Mouse (Mus musculus): ENCODE data around the gene Evl. TPM values are rescaled to one million over a fixed set of nuclear protein-coding genes. Genes with fewer than 3 reads are reported as not detected.
"Not testable (repeated sequence)": the region's sequence is repeated elsewhere in the genome, so short reads cannot be mapped to it uniquely, and the experiment has no call there.

Gene Evl
- polyA plus RNA-seq, 1 experiment from 2014 or later = 65.6 TPM

GRCm38 (mm10) chr12:108709386-108709785 is 154.9 kb downstream of the Evl start:
- Histone ChIP-seq H3K27ac (no peak overlapping the region), H3K9ac (no peak overlapping the region), H3K27me3 (peaks cover 11% of the 10 kb centered on the region), H3K9me3 (no peaks in the 10 kb centered on the region), H3K4me1 (no peaks in the 10 kb centered on the region), H3K4me2 (replicated peaks) (no peak overlapping the region), H3K4me3 (no peak overlapping the region), H3K36me3 (no peaks in the 10 kb centered on the region)
- ATAC-seq (ENCODE audit: low FRiP score, low read depth) = no peak
- WGBS = 84% methylated on average over 6 of the region's 6 CpGs

DNA sequence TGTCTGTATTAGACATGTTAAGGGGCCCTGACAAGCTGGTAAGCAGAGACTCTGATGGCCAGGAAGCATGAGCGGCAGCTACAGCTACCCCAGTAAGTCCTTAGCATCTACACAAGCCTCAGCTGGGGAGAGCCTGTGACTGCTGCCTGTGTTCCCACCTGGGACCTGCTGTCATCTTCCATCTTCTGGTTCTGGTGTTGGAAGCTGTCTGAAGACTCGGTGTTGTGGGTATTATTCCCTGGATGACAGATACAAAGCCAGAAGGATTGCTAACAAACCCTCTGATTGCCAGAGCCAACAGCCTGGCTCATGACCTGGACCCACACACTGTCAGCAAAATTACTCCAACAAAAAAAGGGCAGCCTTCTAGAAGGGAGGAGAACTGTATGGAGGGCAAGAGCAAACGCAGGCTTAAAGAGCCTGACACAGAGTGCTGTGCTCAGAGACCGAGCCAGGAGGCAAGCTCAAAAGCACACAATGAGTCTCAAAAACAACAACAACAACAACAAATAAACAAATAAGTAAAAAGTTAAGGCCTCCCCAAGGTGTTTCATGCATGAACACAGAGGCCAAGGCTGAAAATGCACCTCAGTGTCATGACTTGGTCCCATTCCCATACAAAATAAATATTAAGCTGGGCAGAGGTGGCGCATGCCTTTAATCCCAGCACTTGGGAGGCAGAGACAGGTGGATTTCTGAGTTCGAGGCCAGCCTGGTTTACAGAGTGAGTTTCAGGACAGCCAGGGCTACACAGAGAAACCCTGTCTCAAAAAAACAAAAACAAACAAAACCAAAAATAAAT is 155.6 kb downstream of the Evl start:
- Histone ChIP-seq H3K4me1 (no peaks in the 10 kb centered on the region), H3K9me3 (no peaks in the 10 kb centered on the region), H3K36me3 (no peaks in the 10 kb centered on the region), H3K9ac (no peak overlapping the region), H3K4me2 (replicated peaks) (no peak overlapping the region), H3K27ac (no peak overlapping the region), H3K27me3 (0 out of 2 replicates have a peak, but pooled peaks cover 3% of the 10 kb centered on the region), H3K4me3 (no peak overlapping the region)
- no peak for ATAC-seq (ENCODE audit: low FRiP score, low read depth)
- WGBS = 85% methylated on average over 6 of the region's 6 CpGs

- Histone ChIP-seq H3K27ac (no peak overlapping the region), H3K4me2 (replicated peaks) (no peak overlapping the region), H3K4me3 (no peak overlapping the region), H3K27me3 (no peaks in the 10 kb centered on the region), H3K4me1 (no peaks in the 10 kb centered on the region), H3K9ac (no peak overlapping the region), H3K36me3 (no peaks in the 10 kb centered on the region), H3K9me3 (no peaks in the 10 kb centered on the region)
- WGBS = 84% methylated on average over 9 of the region's 9 CpGs
- ATAC-seq (ENCODE audit: low FRiP score, low read depth) = no peak
Observed at GRCm38 (mm10) chr12:108710861-108711615, 156.5 kb downstream of the Evl start.

DNA sequence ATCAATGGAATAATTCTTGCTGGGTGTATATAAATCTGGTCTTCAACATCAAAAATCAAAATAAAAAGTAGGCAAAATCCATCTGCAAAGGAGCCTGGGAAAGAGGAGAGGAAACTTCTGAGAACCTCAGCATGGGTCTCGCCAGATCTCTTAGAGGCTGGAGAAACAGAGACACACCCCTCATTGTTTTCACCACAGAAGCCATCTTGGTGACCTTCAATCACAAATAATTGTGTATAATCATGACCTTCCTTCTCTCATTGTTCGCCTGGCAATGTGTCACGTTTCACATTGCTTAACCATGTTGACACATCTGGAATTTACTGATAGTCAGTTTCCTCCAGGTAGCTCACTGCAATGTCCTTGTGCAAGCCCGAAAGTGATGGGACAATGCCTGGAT is 158.0 kb downstream of the Evl start:
- Histone ChIP-seq H3K4me2 (replicated peaks) (no peak overlapping the region), H3K36me3 (no peaks in the 10 kb centered on the region), H3K27me3 (no peaks in the 10 kb centered on the region), H3K9me3 (no peaks in the 10 kb centered on the region), H3K4me1 (no peaks in the 10 kb centered on the region), H3K4me3 (no peak overlapping the region), H3K9ac (no peak overlapping the region), H3K27ac (no peak overlapping the region)
- WGBS = 82% methylated on average over 4 of the region's 4 CpGs
- no peak for ATAC-seq (ENCODE audit: low FRiP score, low read depth)

DNA sequence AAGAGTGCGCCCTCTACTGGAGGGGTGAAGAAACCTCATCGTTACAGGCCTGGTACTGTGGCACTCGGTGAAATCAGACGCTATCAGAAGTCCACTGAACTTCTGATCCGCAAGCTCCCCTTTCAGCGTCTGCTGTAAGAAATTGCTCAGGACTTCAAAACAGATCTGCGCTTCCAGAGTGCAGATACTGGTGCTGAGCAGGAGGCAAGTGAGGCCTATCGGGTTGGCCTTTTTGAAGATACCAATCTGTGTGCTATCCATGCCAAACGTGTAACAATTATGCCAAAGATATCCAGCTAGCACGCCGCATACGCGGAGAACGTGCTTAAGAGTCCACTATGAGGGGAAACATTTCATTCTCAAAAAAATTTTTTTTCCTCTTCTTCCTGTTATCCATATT is 159.5 kb downstream of the Evl start:
- ATAC-seq (ENCODE audit: low FRiP score, low read depth) = not testable (repeated sequence)
- WGBS = 91% methylated on average over 14 of the region's 14 CpGs

GRCm38 (mm10) chr12:108715854-108716253 is 161.3 kb downstream of the Evl start:
- H3K27me3 ChIP-seq = no peaks in the 10 kb centered on the region
- H3K27ac ChIP-seq = no peak overlapping the region
- H3K4me3 ChIP-seq = no peak overlapping the region
- H3K9ac ChIP-seq = no peak overlapping the region
- H3K4me1 ChIP-seq = no peaks in the 10 kb centered on the region
- no peaks in the 10 kb centered on the region for H3K9me3 ChIP-seq
- H3K4me2 ChIP-seq (replicated peaks) = no peak overlapping the region
- 81% methylated on average over 5 of the region's 5 CpGs for WGBS
- no peaks in the 10 kb centered on the region for H3K36me3 ChIP-seq
- no peak for ATAC-seq (ENCODE audit: low FRiP score, low read depth)

More for the DNA sequence above, 159.5 kb downstream of the Evl start:
- H3K4me3 ChIP-seq; H3K27me3 ChIP-seq; H3K4me2 ChIP-seq (replicated peaks); H3K4me1 ChIP-seq; H3K9me3 ChIP-seq; H3K36me3 ChIP-seq; H3K9ac ChIP-seq; H3K27ac ChIP-seq: not testable (repeated sequence)

DNA sequence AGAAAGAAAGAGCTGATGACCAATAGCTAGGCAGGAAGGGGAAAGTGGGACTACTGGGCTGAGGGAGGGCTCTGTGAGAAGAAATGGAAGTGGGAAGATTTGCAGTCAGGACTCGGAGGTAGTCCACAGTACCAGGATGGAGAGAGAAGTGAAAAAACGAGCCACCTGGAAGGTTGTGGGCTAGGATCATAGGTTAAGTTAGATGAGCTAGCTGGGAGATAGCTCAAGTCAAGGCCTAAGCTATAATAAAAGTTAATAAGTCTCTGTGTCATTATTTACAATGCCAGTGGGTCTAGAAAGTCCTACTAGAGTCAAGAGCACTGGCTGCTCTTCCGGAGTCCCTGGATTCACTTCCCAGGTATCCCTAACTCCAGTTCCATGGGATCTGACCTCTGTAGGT is 164.0 kb downstream of the Evl start:
- H3K9me3 ChIP-seq = no peaks in the 10 kb centered on the region
- no peak for ATAC-seq (ENCODE audit: low FRiP score, low read depth)
- H3K4me2 ChIP-seq (replicated peaks) = no peak overlapping the region
- no peaks in the 10 kb centered on the region for H3K36me3 ChIP-seq
- no peaks in the 10 kb centered on the region for H3K4me1 ChIP-seq
- WGBS = 87% methylated on average over 3 of the region's 3 CpGs
- H3K27ac ChIP-seq = no peak overlapping the region
- no peak overlapping the region for H3K9ac ChIP-seq
- no peak overlapping the region for H3K4me3 ChIP-seq
- no peaks in the 10 kb centered on the region for H3K27me3 ChIP-seq

- Histone ChIP-seq H3K36me3 (no peaks in the 10 kb centered on the region), H3K4me2 (replicated peaks) (no peak overlapping the region), H3K27me3 (no peaks in the 10 kb centered on the region), H3K4me1 (no peaks in the 10 kb centered on the region), H3K9me3 (peaks cover 4% of the 10 kb centered on the region; the same call in 1 of the 2 replicates), H3K9ac (no peak overlapping the region), H3K27ac (no peak overlapping the region), H3K4me3 (no peak overlapping the region)
- no peak for ATAC-seq (ENCODE audit: low FRiP score, low read depth)
- WGBS = 95% methylated on average over 4 of the region's 4 CpGs
Observed at GRCm38 (mm10) chr12:108722464-108722863, 167.9 kb downstream of the Evl start.

DNA sequence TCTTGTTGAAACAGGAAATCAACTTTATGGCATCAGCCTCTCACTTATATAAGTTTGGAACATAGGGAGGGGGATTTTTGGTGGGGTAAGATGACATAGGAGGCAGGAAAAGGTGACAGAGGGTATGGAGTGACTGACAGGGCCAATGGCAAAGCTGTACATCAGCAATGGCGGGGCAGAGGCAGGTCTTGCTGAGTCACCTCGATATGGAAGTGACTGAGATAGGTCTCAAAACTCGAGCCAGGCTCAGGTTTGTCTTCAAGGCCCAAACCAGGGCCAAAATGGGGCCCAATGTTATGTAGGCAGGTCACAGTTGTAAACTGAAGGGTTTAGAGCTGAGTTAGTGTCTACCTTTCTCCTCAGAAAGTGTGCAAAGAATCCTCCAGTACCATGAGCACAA is 169.3 kb downstream of the Evl start:
- 83% methylated on average over 3 of the region's 3 CpGs for WGBS
- Histone ChIP-seq H3K27ac (no peak overlapping the region), H3K9ac (no peak overlapping the region), H3K4me3 (no peak overlapping the region), H3K4me1 (no peaks in the 10 kb centered on the region), H3K36me3 (no peaks in the 10 kb centered on the region), H3K4me2 (replicated peaks) (no peak overlapping the region), H3K27me3 (no peaks in the 10 kb centered on the region), H3K9me3 (peaks cover 4% of the 10 kb centered on the region; the same call in 1 of the 2 replicates)
- no peak for ATAC-seq (ENCODE audit: low FRiP score, low read depth)

GRCm38 (mm10) chr12:108734386-108734785 is 179.9 kb downstream of the Evl start:
- Histone ChIP-seq H3K4me2 (replicated peaks) (no peak overlapping the region), H3K27me3 (no peaks in the 10 kb centered on the region), H3K4me1 (no peaks in the 10 kb centered on the region), H3K4me3 (no peak overlapping the region), H3K27ac (no peak overlapping the region), H3K9ac (no peak overlapping the region), H3K36me3 (no peaks in the 10 kb centered on the region), H3K9me3 (no peaks in the 10 kb centered on the region)
- ATAC-seq (ENCODE audit: low FRiP score, low read depth) = no peak
- WGBS = 84% methylated on average over 2 of the region's 2 CpGs

GRCm38 (mm10) chr12:108737838-108738237 is 183.3 kb downstream of the Evl start:
- no peaks in the 10 kb centered on the region for H3K4me1 ChIP-seq
- H3K27ac ChIP-seq = no peak overlapping the region
- no peak overlapping the region for H3K9ac ChIP-seq
- no peaks in the 10 kb centered on the region for H3K36me3 ChIP-seq
- no peak overlapping the region for H3K4me3 ChIP-seq
- H3K9me3 ChIP-seq = no peaks in the 10 kb centered on the region
- H3K27me3 ChIP-seq = no peaks in the 10 kb centered on the region
- no peak for ATAC-seq (ENCODE audit: low FRiP score, low read depth)
- H3K4me2 ChIP-seq (replicated peaks) = no peak overlapping the region
- WGBS = 90% methylated on average over 7 of the region's 7 CpGs
